Comparison of ENCODE assay signal across 21 mouse cellular contexts in the genomic region with DNA sequence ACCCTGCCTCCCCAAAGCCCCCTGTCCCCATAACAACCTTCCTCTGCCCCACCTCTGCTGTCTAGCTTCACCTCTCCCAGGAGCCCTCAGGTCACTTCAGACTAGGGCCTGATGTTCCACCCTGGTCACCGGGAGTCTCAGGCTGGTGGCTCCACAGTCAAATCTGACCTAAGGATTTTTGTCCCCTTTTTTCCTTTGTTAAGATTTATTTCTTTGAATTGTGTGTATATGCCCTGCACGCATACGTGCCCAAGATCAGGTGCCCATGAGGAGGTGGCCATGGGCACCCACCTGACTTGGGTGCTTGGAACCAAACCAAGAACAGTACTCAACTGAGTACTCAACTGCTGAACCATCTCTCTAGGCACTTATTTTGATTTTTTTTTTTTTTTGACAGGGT. TPM values are rescaled to one million over a fixed set of nuclear protein-coding genes. Genes with fewer than 3 reads are reported as not detected.
DNase-seq lines count a peak whose midpoint lies in the region; TF ChIP-seq lines count a peak whose summit lies in the region.
"Had no signal": no experiment of that assay in that cellular context is flagged by ENCODE, and none has a peak within 500 bp of the region (broad histone marks: within the 10 kb centered on the region; RNA-seq: fewer than 3 reads in every experiment).

No protein-coding gene starts in this region.

- H3K4me3 ChIP-seq in cerebellum, adult 2 months (replicated peaks; ENCODE audit: insufficient read depth, low read depth, low read length): no peak overlapping the region
- H3K4me3 ChIP-seq: forebrain, embryonic 13.5 days; forebrain, embryonic 15.5 days had no signal

- no peak for DNase-seq in cerebellum, adult 2 months
- no peak for DNase-seq in cerebellum, postnatal 4 days (ENCODE audit: low spot score in 2 of 2)
- DNase-seq in cerebellum, adult 9-11 months: peak; percentile 59
- DNase-seq in cerebellum, postnatal 10 days: no peak
- DNase-seq in heart, adult 11 months: peak; percentile 84
- DNase-seq in heart, adult 8-10 months (ENCODE audit: low spot score): no peak
- DNase-seq: adrenal gland, adult 8-10 months; adrenal gland, postnatal 14 days; adrenal gland, postnatal 36 days; B cell, adult 2 months; forebrain, postnatal 0 days had no signal

- peak overlapping the region; percentile 89 for H3K27ac ChIP-seq in cerebellum, adult 2 months (ENCODE audit: insufficient read depth, low read length)
- H3K27ac ChIP-seq: forebrain, embryonic 13.5 days; forebrain, embryonic 15.5 days had no signal

- H3K27me3 ChIP-seq in cerebellum, adult 2 months (ENCODE audit: control insufficient read depth, insufficient read depth, low read length): no peaks in the 10 kb centered on the region
- H3K27me3 ChIP-seq: forebrain, embryonic 13.5 days; forebrain, embryonic 15.5 days; Patski had no signal

- 69% methylated on average over 3 of the region's 3 CpGs for WGBS in cerebellum, adult 2 months

- TF ChIP-seq CTCF in cerebellum, adult 2 months (IDR thresholded peaks at IDR 0.05; ENCODE audit: borderline replicate concordance, insufficient read depth, low read depth, low read length): no peak

- H3K4me1 ChIP-seq in cerebellum, adult 2 months (ENCODE audit: control insufficient read depth, insufficient read depth, low read length): peaks cover 41% of the 10 kb centered on the region

- TF ChIP-seq POLR2A in cerebellum, adult 2 months (IDR thresholded peaks at IDR 0.05; ENCODE audit: borderline replicate concordance, insufficient read depth, low read length): no peak

RNA-seq across cellular contexts. Expression of a gene that starts 2.2 kb away (rescaled TPM):
- polyA plus RNA-seq in cerebellum, adult 2 months (2012; rRNA removed): 637 and 648 TPM in 2 replicates
- total RNA-seq in heart, adult 8-10 months (2022): 100 to 1,000 TPM; 297 to 375 (median 324) TPM

RNA-seq across cellular contexts. Expression of a gene that starts 26.0 kb away (rescaled TPM):
- polyA plus RNA-seq in cerebellum, adult 2 months (2012; rRNA removed): 1.00 and 1.4 TPM in 2 replicates
- not detected for total RNA-seq in heart, adult 8-10 months (2022)
- total RNA-seq: adrenal gland, adult 18-20 months; adrenal gland, adult 8-10 months; adrenal gland, postnatal 14 days; adrenal gland, postnatal 36 days; CH12.LX; G1E had no signal
- polyA plus RNA-seq: activated CD4-positive, CD25-positive, alpha-beta regulatory T cell, adult 4 months; CD4-positive, CD25-positive, alpha-beta regulatory T cell, adult 4 months; cortical plate, adult 2 months; embryonic facial prominence, embryonic 14.5 days; G1E; Patski had no signal

RNA-seq across cellular contexts. Expression of a gene that starts 35.4 kb away (rescaled TPM):
- polyA plus RNA-seq in cerebellum, adult 2 months (2012; rRNA removed): 1,466 and 1,473 TPM in 2 replicates
- 1 to 10 TPM in 2 of 4 experiments, under 1 TPM in 2; 0.60 to 3.3 (median 1.3) TPM for total RNA-seq in heart, adult 8-10 months (2022)

Comparison
In these comparisons a context has a peak if more than half of its experiments do, and no peak if none do; other contexts are left out.
1. DNase-seq: peak in cerebellum, adult 9-11 months (single experiment) and heart, adult 11 months (single experiment); none in cerebellum, adult 2 months (0 of 2), cerebellum, postnatal 4 days (0 of 2), cerebellum, postnatal 10 days (0 of 2) and heart, adult 8-10 months (single experiment).